In the genomic region with DNA sequence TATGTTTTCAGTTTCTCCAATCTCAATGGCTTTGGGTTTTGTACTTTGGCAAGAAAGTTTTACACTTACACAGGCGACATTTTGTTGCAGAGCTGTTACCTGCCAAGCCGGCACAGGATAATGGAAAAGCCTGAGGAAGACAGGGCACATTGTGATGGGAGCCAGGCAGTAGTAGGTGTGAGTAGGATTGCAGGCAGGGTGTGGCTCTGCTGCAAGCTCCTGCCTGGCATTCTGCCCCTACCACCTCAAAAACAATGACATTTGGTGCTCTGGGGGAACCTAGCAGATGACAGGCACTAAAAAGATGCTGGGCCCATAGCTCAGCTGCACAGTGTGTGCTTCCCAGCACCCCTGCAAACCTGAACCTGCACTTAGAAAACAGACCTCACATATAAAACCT, we compare ENCODE assay signal across 19 mouse cellular contexts. TPM values are rescaled to one million over a fixed set of nuclear protein-coding genes. Genes with fewer than 3 reads are reported as not detected.
DNase-seq lines count a peak whose midpoint lies in the region.
"Had no signal": no experiment of that assay in that cellular context is flagged by ENCODE, and none has a peak within 500 bp of the region (broad histone marks: within the 10 kb centered on the region; RNA-seq: fewer than 3 reads in every experiment).

No protein-coding gene starts in this region.

- DNase-seq in cerebellum, adult 9-11 months = peak; percentile 38
- DNase-seq in cerebellum, postnatal 10 days = no peak
- DNase-seq in layer of hippocampus, adult 9-11 months = peak; percentile 35
- DNase-seq in layer of hippocampus, postnatal 25 days (ENCODE audit: extremely low spot score in 1 of 2, low spot score in 1 of 2) = no peak
- DNase-seq in right cerebral cortex, postnatal 25 days = peak; percentile 45
- DNase-seq in right cerebral cortex, postnatal 10 days (ENCODE audit: low spot score in 2 of 2) = no peak
- DNase-seq in ovary, postnatal 10 days (ENCODE audit: low spot score) = no peak
- DNase-seq: adrenal gland, postnatal 25 days; B cell, adult 2 months; heart, postnatal 10 days; kidney, adult 9 months; kidney, postnatal 10 days; left cerebral cortex, postnatal 4 days; liver, postnatal 0 days; lung, postnatal 36 days; right cerebral cortex, postnatal 14 days; spleen, adult 18-20 months; thymus, adult 18-20 months; thymus, postnatal 25 days had no signal

RNA-seq across cellular contexts. Expression of a gene that starts 54.3 kb away (rescaled TPM):
- 10 to 100 TPM; 76.4 to 77.5 TPM for total RNA-seq in layer of hippocampus, postnatal 25 days (2021)

Comparison
In these comparisons a context has a peak if more than half of its experiments do, and no peak if none do; other contexts are left out.
1. DNase-seq: peak in cerebellum, adult 9-11 months (single experiment), layer of hippocampus, adult 9-11 months (single experiment) and right cerebral cortex, postnatal 25 days (single experiment); none in cerebellum, postnatal 10 days (0 of 2), layer of hippocampus, postnatal 25 days (0 of 2), right cerebral cortex, postnatal 10 days (0 of 2) and ovary, postnatal 10 days (single experiment).